Mouse (Mus musculus) heart, postnatal 25 days (tissue): ENCODE data around the gene Malsu1. TPM values are rescaled to one million over a fixed set of nuclear protein-coding genes. Genes with fewer than 3 reads are reported as not detected.
A peak's percentile ranks its signal among the peaks of the same experiment; 100 is the strongest.

Experiments
- DNase-seq: peaks from one replicate; pipeline ENCODE4 v3.0.0; 2022; ENCODE audit warnings: low spot score
- intact Hi-C: fragments of 180-260 bp; cut with DNase I; formaldehyde crosslinking; loops from one replicate; pipeline ENCODE4 v1.15.1; 2025
- total RNA-seq, 2 experiments: library from RNA; stranded (reverse); gene quantifications; 2 replicates each; pipeline ENCODE4 v1.2.3; 2021

Gene Malsu1
- total RNA-seq = 10 to 100 TPM; 35.4 to 36.3 TPM

- DNase-seq = peak; percentile 92
- intact Hi-C loops = loop anchor here (2.0 to 5.0 kb wide), 2 partner anchors 141 to 189 kb away; partner anchors contain the start of genes Igf2bp3 and Tra2a
Observed at GRCm38 (mm10) chr6:49073304-49074116, at the start of gene Malsu1. Malsu1 (plus strand) TSS chr6:49073795.

DNA sequence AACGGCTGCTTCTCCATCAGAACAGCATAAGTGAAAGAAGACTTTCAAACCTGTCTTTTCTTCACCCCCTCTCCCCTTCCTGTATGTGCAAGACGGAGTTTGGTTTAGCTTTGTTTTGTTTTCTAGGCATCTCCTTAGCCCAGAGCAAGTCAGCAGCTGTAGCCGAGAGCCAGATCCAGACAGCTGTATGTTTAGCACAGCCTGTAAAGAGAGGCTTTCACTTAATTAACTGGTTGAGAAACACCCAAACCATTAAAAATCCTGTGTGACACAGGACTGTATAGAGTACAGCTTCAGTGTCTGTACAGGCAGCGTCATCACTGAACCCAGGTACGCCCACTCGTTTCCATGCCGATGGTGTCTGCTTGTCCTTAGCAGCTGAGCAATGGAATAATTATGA, 48.3 kb upstream of the Malsu1 start:
- DNase-seq = no peak
- intact Hi-C loops = no loop called here

DNA sequence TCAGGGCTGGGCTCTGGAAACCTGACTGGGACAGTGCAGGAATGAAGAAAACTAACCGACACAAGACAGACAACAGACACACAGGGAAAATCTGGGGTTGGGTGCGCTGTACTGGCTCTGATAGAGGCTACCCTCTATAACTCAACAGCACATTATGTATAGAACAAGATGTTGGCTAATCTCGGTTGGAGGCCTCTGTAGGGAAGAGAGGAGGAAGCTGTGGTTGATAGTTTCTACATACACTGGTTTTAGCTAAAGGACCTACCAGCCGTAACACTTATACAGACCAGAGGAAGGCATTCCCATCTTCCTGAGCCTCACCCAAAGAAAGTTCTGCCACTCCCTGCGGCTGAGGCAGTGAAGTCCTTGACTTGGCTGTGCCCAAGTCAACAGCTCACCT, 47.1 kb upstream of the Malsu1 start:
- DNase-seq = no peak
- intact Hi-C loops = no loop called here

DNA sequence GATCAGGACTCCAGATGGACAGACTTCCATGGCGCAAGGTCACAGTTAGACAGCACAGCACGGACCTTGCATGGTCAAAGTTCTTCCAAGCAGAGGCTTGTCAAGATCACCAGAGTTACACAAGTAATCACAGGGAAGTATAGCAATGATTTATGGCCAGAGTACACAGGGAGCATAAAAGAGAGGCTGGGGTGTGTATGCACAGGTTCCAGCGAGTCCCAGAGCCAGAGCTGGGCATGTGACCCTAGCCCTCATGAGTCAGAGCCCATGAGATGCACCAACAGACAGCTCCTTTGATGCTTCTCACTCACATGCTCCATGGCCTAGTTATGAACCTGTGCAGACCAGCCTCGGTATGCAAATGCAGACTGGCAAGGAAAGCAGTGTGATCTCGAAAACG, 45.6 kb upstream of the Malsu1 start:
- no peak for DNase-seq

GRCm38 (mm10) chr6:49028708-49029107, 44.9 kb upstream of the Malsu1 start:
- no peak for DNase-seq
- intact Hi-C loops = no loop called here

More for the DNA sequence above, 45.6 kb upstream of the Malsu1 start:
- intact Hi-C loops = no loop called here

- intact Hi-C loops = no loop called here
- DNase-seq = no peak
Observed at GRCm38 (mm10) chr6:49031230-49031629, 42.4 kb upstream of the Malsu1 start.

GRCm38 (mm10) chr6:49032783-49033182, 40.8 kb upstream of the Malsu1 start:
- no peak for DNase-seq
- intact Hi-C loops = no loop called here

- intact Hi-C loops = no loop called here
- no peak for DNase-seq
Observed at GRCm38 (mm10) chr6:49036275-49037267, 37.0 kb upstream of the Malsu1 start, which contains the start of gene Gpnmb. Gpnmb (plus strand) TSS chr6:49036546.

- intact Hi-C loops = no loop called here
- no peak for DNase-seq
Observed at GRCm38 (mm10) chr6:49037268-49037662, 36.3 kb upstream of the Malsu1 start.

DNA sequence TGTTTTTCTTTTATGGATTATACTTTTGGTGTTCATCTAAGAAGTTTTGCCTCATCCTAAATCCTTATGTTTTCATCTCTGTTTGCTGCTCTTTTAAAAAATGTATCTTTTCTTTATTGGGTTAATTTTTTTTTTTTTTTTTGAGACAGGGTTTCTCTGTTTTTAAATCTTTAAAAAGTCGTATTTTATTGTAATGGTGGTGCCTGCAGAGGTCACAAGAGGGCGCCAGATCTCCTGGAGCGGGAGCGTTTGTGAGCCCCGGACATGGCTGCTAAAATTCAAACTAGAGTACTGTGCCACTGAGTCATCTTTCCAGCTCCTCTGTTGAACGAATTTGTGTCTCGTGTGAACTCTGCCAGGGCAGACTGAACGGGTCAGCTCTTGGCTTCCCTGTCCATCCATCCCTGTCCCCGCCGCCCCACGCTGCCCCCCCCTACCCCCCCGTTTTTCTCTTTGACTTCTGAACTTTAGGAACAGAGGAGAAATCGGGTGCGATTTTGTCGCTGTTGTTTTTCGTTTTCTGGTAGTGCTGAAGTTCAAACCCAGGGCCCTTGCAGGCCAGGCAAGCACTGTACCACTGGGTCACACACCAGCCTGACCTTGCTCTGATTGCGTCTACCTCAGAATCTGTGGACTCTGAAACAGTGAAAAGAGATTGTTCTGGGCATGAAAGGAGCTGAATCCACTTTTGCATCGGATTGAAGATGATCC, 34.0 kb upstream of the Malsu1 start:
- no peak for DNase-seq
- intact Hi-C loops = no loop called here

GRCm38 (mm10) chr6:49046502-49046901, 27.1 kb upstream of the Malsu1 start:
- intact Hi-C loops = no loop called here
- DNase-seq = no peak

- intact Hi-C loops = no loop called here
- DNase-seq = no peak
Observed at GRCm38 (mm10) chr6:49046976-49047375, 26.6 kb upstream of the Malsu1 start.

DNA sequence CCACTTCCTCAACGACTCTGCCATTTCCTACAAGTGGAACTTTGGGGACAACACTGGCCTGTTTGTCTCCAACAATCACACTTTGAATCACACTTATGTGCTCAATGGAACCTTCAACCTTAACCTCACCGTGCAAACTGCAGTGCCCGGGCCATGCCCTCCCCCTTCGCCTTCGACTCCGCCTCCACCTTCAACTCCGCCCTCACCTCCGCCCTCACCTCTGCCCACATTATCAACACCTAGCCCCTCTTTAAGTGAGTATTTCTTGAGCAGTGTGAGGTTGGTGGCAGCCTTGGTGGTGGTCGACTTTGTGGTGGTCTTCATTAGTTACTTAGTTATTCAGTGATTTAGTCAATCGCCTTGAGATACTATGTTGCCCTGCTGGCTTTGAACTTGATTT, 25.7 kb upstream of the Malsu1 start:
- intact Hi-C loops = no loop called here
- DNase-seq = no peak

DNA sequence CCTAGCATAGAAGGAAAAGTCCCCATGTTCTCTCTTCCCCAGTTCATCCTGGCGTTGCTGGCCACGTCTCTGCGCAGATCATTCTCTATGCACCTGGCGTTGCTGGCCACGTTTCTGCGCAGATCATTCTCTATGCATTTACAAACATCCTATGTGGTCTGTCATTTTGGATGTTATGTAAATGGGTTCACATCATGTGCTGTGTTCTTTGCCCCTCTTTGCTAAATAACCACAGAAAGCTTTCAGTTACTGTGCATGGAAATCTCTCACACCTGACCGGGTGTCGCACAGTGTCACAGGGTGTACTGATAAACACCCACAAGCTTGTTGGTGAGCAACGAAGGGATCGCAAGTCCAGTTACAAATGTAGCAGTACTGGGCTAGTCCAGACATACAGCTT, 25.2 kb upstream of the Malsu1 start:
- intact Hi-C loops = no loop called here
- no peak for DNase-seq

- no peak for DNase-seq
- intact Hi-C loops = no loop called here
Observed at GRCm38 (mm10) chr6:49050677-49051410, 22.8 kb upstream of the Malsu1 start.

GRCm38 (mm10) chr6:49052191-49052590, 21.4 kb upstream of the Malsu1 start:
- intact Hi-C loops = no loop called here
- DNase-seq = no peak

GRCm38 (mm10) chr6:49055256-49055733, 18.3 kb upstream of the Malsu1 start:
- DNase-seq = no peak
- intact Hi-C loops = loop anchor here (5.0 kb wide), 4 partner anchors 87 to 342 kb away; partner anchors contain the start of gene Stk31

DNA sequence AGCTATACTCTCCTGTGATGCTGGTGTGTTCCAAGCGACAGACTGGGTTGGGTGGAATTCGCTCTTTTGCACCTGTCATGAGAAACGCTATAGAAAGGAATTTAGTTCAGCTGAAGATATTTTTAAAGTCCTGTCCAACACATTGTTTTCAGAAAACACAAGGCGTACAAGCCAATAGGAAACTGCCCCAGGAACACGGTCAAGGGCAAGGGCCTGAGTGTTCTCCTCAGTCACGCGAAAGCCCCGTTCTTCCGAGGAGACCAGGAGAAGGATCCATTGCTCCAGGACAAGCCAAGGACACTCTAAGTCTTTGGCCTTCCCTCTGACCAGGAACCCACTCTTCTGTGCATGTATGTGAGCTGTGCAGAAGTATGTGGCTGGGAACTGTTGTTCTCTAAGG, 17.6 kb upstream of the Malsu1 start:
- no peak for DNase-seq
- intact Hi-C loops = loop anchor here (5.0 kb wide), 4 partner anchors 86 to 341 kb away; partner anchors contain the start of gene Stk31
